Mouse (Mus musculus): Measurements from ENCODE around the gene Terb2. TPM values are rescaled to one million over a fixed set of nuclear protein-coding genes. Genes with fewer than 3 reads are reported as not detected.

The Terb2 gene
- polyA plus RNA-seq, 1 experiment from 2014 or later: not detected

- Histone ChIP-seq H3K4me3 (ENCODE audit: low read depth, low read length) (no peak overlapping the region), H3K27me3 (ENCODE audit: control insufficient read depth, insufficient read depth, low read length) (no peaks in the 10 kb centered on the region), H3K9me3 (ENCODE audit: control insufficient read depth, low read length) (no peaks in the 10 kb centered on the region), H3K9ac (ENCODE audit: low read length) (no peak overlapping the region), H3K4me1 (replicated peaks; ENCODE audit: control insufficient read depth, insufficient read depth) (no peaks in the 10 kb centered on the region), H3K36me3 (ENCODE audit: control insufficient read depth, insufficient read depth, low read length) (no peaks in the 10 kb centered on the region), H3K27ac (replicated peaks) (peak overlapping the region; percentile 30; the same call in 1 of the 2 replicates), H3K4me2 (replicated peaks; ENCODE audit: low read depth) (peak overlapping the region; percentile 51; the same call in 1 of the 2 replicates)
- TF ChIP-seq CTCF (IDR thresholded peaks at IDR 0.05; ENCODE audit: low read depth): no peak
- WGBS: 62% methylated on average over 6 of the region's 6 CpGs
- DNase-seq (ENCODE audit: low spot score): no peak
- no peak for ATAC-seq (ENCODE audit: low FRiP score, low TSS enrichment)
Observed at GRCm38 (mm10) chr2:122146687-122147086, 39.4 kb upstream of the Terb2 start.

- DNase-seq (ENCODE audit: low spot score) (peak; percentile 95), ATAC-seq (ENCODE audit: low FRiP score, low TSS enrichment) (peak; percentile 98)
- TF ChIP-seq EP300 (optimal IDR thresholded peaks at IDR 0.05) (no peak), CTCF (IDR thresholded peaks at IDR 0.05; ENCODE audit: low read depth) (no peak)
- peak within 1 kb of the TSS; percentile 86 for H3K27ac ChIP-seq (replicated peaks)
- no peaks in the 10 kb centered on the region for H3K4me1 ChIP-seq (replicated peaks; ENCODE audit: control insufficient read depth, insufficient read depth)
- H3K9me3 ChIP-seq (ENCODE audit: control insufficient read depth, low read length): no peaks in the 10 kb centered on the region
- peak within 1 kb of the TSS; percentile 80 for H3K4me2 ChIP-seq (replicated peaks; ENCODE audit: low read depth)
- H3K36me3 ChIP-seq (ENCODE audit: control insufficient read depth, insufficient read depth, low read length): no peaks in the 10 kb centered on the region
- WGBS: under 1% methylated on average over 40 of the region's 40 CpGs
- no peaks in the 10 kb centered on the region for H3K27me3 ChIP-seq (ENCODE audit: control insufficient read depth, insufficient read depth, low read length)
- H3K4me3 ChIP-seq (ENCODE audit: low read depth, low read length): peak within 1 kb of the TSS; percentile 72
- H3K9ac ChIP-seq (ENCODE audit: low read length): peak within 1 kb of the TSS; percentile 82
Observed at GRCm38 (mm10) chr2:122147508-122148241, 38.4 kb upstream of the Terb2 start, which contains the start of gene B2m. Gene B2m, plus strand, starts transcription at chr2:122147686.

- Histone ChIP-seq H3K9ac (ENCODE audit: low read length) (peak overlapping the region; percentile 82), H3K36me3 (ENCODE audit: control insufficient read depth, insufficient read depth, low read length) (no peaks in the 10 kb centered on the region), H3K9me3 (ENCODE audit: control insufficient read depth, low read length) (no peaks in the 10 kb centered on the region), H3K4me3 (ENCODE audit: low read depth, low read length) (peak overlapping the region; percentile 72), H3K4me2 (replicated peaks; ENCODE audit: low read depth) (peak overlapping the region; percentile 80), H3K4me1 (replicated peaks; ENCODE audit: control insufficient read depth, insufficient read depth) (no peaks in the 10 kb centered on the region), H3K27me3 (ENCODE audit: control insufficient read depth, insufficient read depth, low read length) (no peaks in the 10 kb centered on the region), H3K27ac (replicated peaks) (peak overlapping the region; percentile 86)
- no peak for TF ChIP-seq EP300 (optimal IDR thresholded peaks at IDR 0.05)
- no peak for TF ChIP-seq CTCF (IDR thresholded peaks at IDR 0.05; ENCODE audit: low read depth)
- 15% methylated on average over 18 of the region's 18 CpGs for WGBS
- ATAC-seq (ENCODE audit: low FRiP score, low TSS enrichment) (no peak), DNase-seq (ENCODE audit: low spot score) (peak; percentile 61)
Observed at GRCm38 (mm10) chr2:122148242-122148917, 37.7 kb upstream of the Terb2 start.

GRCm38 (mm10) chr2:122149316-122149715 lies 36.8 kb upstream of the Terb2 start:
- Histone ChIP-seq H3K4me1 (replicated peaks; ENCODE audit: control insufficient read depth, insufficient read depth) (no peaks in the 10 kb centered on the region), H3K9me3 (ENCODE audit: control insufficient read depth, low read length) (no peaks in the 10 kb centered on the region), H3K27me3 (ENCODE audit: control insufficient read depth, insufficient read depth, low read length) (no peaks in the 10 kb centered on the region), H3K4me2 (replicated peaks; ENCODE audit: low read depth) (peak overlapping the region; percentile 80; the same call in 1 of the 2 replicates), H3K9ac (ENCODE audit: low read length) (no peak overlapping the region), H3K27ac (replicated peaks) (no peak overlapping the region), H3K36me3 (ENCODE audit: control insufficient read depth, insufficient read depth, low read length) (0 out of 2 replicates have a peak, but pooled peaks cover under 1% of the 10 kb centered on the region), H3K4me3 (ENCODE audit: low read depth, low read length) (peak overlapping the region; percentile 72; the same call in 1 of the 2 replicates)
- no peak for DNase-seq (ENCODE audit: low spot score)
- TF ChIP-seq EP300 (optimal IDR thresholded peaks at IDR 0.05): no peak
- no peak for TF ChIP-seq CTCF (IDR thresholded peaks at IDR 0.05; ENCODE audit: low read depth)
- no peak for ATAC-seq (ENCODE audit: low FRiP score, low TSS enrichment)
- 81% methylated on average over 6 of the region's 6 CpGs for WGBS

GRCm38 (mm10) chr2:122149716-122150115 lies 36.4 kb upstream of the Terb2 start:
- Histone ChIP-seq H3K27ac (replicated peaks) (no peak overlapping the region), H3K9me3 (ENCODE audit: control insufficient read depth, low read length) (no peaks in the 10 kb centered on the region), H3K4me2 (replicated peaks; ENCODE audit: low read depth) (no peak overlapping the region), H3K9ac (ENCODE audit: low read length) (no peak overlapping the region), H3K27me3 (ENCODE audit: control insufficient read depth, insufficient read depth, low read length) (no peaks in the 10 kb centered on the region), H3K4me1 (replicated peaks; ENCODE audit: control insufficient read depth, insufficient read depth) (no peaks in the 10 kb centered on the region), H3K36me3 (ENCODE audit: control insufficient read depth, insufficient read depth, low read length) (0 out of 2 replicates have a peak, but pooled peaks cover 2% of the 10 kb centered on the region), H3K4me3 (ENCODE audit: low read depth, low read length) (no peak overlapping the region)
- 71% methylated on average over 3 of the region's 3 CpGs for WGBS
- no peak for DNase-seq (ENCODE audit: low spot score)
- TF ChIP-seq CTCF (IDR thresholded peaks at IDR 0.05; ENCODE audit: low read depth): no peak
- no peak for TF ChIP-seq EP300 (optimal IDR thresholded peaks at IDR 0.05)
- no peak for ATAC-seq (ENCODE audit: low FRiP score, low TSS enrichment)
